Mouse (Mus musculus): ENCODE results near the gene Rbfox3.

DNA sequence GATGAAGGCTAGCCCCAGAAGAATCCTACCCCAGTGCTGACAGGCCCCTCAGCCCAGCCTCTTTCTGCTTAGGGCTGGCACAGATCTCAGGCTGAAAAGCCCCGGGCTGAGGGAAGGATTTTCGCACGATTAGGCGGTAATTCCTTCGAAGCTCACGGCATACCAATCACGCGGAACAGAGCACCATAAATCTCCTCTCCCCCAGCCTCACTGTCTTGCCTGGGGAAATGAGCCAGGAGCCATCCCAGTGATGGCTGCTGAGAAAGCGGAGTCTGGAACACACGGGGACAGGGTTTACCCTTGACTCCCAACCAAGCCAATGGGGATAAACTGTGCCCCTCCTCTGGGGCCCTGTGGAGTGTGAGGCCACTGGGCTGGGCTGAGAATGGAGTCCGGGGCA, 386.3 kb downstream of the Rbfox3 start:
- TF ChIP-seq CTCF (IDR thresholded peaks at IDR 0.05; ENCODE audit: low read depth, low read length) (no peak), POLR2A (IDR thresholded peaks at IDR 0.05; ENCODE audit: borderline replicate concordance, low read depth, low read length) (no peak)

Data from bone marrow macrophage, adult 2 months (primary cell).